Mouse (Mus musculus): Measurements from ENCODE around the gene Cacna2d4. TPM values are rescaled to one million over a fixed set of nuclear protein-coding genes. Genes with fewer than 3 reads are reported as not detected.
A peak's percentile ranks its signal among the peaks of the same experiment; 100 is the strongest.

Cacna2d4 gene
- polyA plus RNA-seq, 1 experiment from 2014 or later, result not detected

- Histone ChIP-seq H3K4me2 (replicated peaks; ENCODE audit: low read depth, low read length) (peak within 1 kb of the TSS; percentile 57), H3K27ac (ENCODE audit: low read length) (no peak within 1 kb of the TSS), H3K36me3 (ENCODE audit: insufficient read depth, low read length) (no peaks in the 10 kb centered on the region), H3K9ac (replicated peaks; ENCODE audit: low read length) (no peak within 1 kb of the TSS), H3K4me1 (ENCODE audit: insufficient read depth, low read length) (peaks cover 29% of the 10 kb centered on the region), H3K4me3 (ENCODE audit: low read length) (peak within 1 kb of the TSS; percentile 41), H3K27me3 (ENCODE audit: insufficient read depth, low read length) (peaks cover 52% of the 10 kb centered on the region), H3K9me3 (ENCODE audit: low read length) (no peaks in the 10 kb centered on the region)
- ATAC-seq (ENCODE audit: low FRiP score, low TSS enrichment), result no peak
- 1% methylated on average over 30 of the region's 31 CpGs for WGBS
These were observed 94.2 kb downstream of the Cacna2d4 start, which contains the start of gene Lrtm2 for GRCm38 (mm10) chr6:119330506-119330905. Gene Lrtm2, minus strand, starts transcription at chr6:119330766.

DNA sequence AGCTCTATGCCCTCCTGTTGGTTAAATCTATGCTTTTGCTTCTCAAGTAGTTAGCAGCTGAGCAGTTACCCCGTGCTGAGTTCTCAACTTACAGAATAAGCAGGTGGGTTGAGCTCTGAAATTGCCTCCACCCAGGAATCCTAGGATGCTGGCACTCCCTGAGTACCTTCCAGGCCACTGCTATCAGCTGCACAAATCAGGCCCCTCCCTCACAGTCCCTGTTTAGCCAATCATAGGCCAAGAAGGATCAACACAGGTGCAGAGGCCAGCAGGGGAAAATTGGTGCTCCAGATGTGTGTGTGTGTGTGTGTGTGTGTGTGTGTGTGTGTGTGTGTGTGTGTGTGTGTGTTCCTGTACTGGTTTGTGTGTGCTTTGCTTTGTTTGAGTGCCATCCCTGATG is 95.8 kb downstream of the Cacna2d4 start:
- ATAC-seq (ENCODE audit: low FRiP score, low TSS enrichment), result no peak
- Histone ChIP-seq H3K36me3 (ENCODE audit: insufficient read depth, low read length) (no peaks in the 10 kb centered on the region), H3K27me3 (ENCODE audit: insufficient read depth, low read length) (peaks cover 52% of the 10 kb centered on the region), H3K4me1 (ENCODE audit: insufficient read depth, low read length) (peaks cover 29% of the 10 kb centered on the region), H3K4me2 (replicated peaks; ENCODE audit: low read depth, low read length) (no peak overlapping the region), H3K9me3 (ENCODE audit: low read length) (no peaks in the 10 kb centered on the region), H3K27ac (ENCODE audit: low read length) (no peak overlapping the region), H3K9ac (replicated peaks; ENCODE audit: low read length) (no peak overlapping the region), H3K4me3 (ENCODE audit: low read length) (no peak overlapping the region)
- 0% methylated on average over 1 of the region's 1 CpGs for WGBS

- no peaks in the 10 kb centered on the region for H3K36me3 ChIP-seq (ENCODE audit: insufficient read depth, low read length)
- no peaks in the 10 kb centered on the region for H3K9me3 ChIP-seq (ENCODE audit: low read length)
- ATAC-seq (ENCODE audit: low FRiP score, low TSS enrichment), result peak; percentile 73; the same call in 1 of the 2 replicates
- H3K27me3 ChIP-seq (ENCODE audit: insufficient read depth, low read length), result peaks cover 42% of the 10 kb centered on the region
- no peak overlapping the region for H3K4me3 ChIP-seq (ENCODE audit: low read length)
- H3K27ac ChIP-seq (ENCODE audit: low read length), result no peak overlapping the region
- 3% methylated on average over 3 of the region's 3 CpGs for WGBS
- no peak overlapping the region for H3K9ac ChIP-seq (replicated peaks; ENCODE audit: low read length)
- peaks cover 29% of the 10 kb centered on the region for H3K4me1 ChIP-seq (ENCODE audit: insufficient read depth, low read length)
- H3K4me2 ChIP-seq (replicated peaks; ENCODE audit: low read depth, low read length), result no peak overlapping the region
These were observed 96.9 kb downstream of the Cacna2d4 start for GRCm38 (mm10) chr6:119333202-119333601.

DNA sequence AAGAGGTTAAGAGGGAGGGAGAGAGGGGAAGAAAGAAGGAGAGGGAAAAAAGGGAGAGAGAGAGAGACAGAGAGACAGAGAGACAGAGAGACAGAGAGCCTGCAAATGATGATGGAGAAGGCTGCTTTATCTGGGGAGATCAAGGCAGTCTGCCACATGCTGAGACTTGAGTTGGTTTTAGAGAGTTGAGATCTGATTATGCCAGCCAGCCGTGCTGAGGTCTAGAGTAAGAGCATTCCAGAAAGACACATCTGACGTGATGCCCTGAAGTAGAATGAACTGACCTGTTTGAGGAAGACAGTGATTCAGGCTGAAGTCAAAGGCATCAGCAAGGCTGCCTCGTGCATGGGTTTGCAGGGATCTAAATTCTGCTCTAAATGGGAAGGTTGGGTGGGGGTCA is 97.5 kb downstream of the Cacna2d4 start:
- H3K4me2 ChIP-seq (replicated peaks; ENCODE audit: low read depth, low read length), result no peak overlapping the region
- H3K27me3 ChIP-seq (ENCODE audit: insufficient read depth, low read length), result peaks cover 35% of the 10 kb centered on the region
- no peaks in the 10 kb centered on the region for H3K9me3 ChIP-seq (ENCODE audit: low read length)
- 38% methylated on average over 3 of the region's 3 CpGs for WGBS
- no peak overlapping the region for H3K27ac ChIP-seq (ENCODE audit: low read length)
- H3K4me3 ChIP-seq (ENCODE audit: low read length), result no peak overlapping the region
- H3K4me1 ChIP-seq (ENCODE audit: insufficient read depth, low read length), result peaks cover 29% of the 10 kb centered on the region
- no peaks in the 10 kb centered on the region for H3K36me3 ChIP-seq (ENCODE audit: insufficient read depth, low read length)
- H3K9ac ChIP-seq (replicated peaks; ENCODE audit: low read length), result no peak overlapping the region
- ATAC-seq (ENCODE audit: low FRiP score, low TSS enrichment), result no peak

- WGBS, result 75% methylated on average over 7 of the region's 7 CpGs
- Histone ChIP-seq H3K4me3 (ENCODE audit: low read length) (no peak overlapping the region), H3K4me1 (ENCODE audit: insufficient read depth, low read length) (peaks cover 10% of the 10 kb centered on the region), H3K4me2 (replicated peaks; ENCODE audit: low read depth, low read length) (no peak overlapping the region), H3K9me3 (ENCODE audit: low read length) (no peaks in the 10 kb centered on the region), H3K36me3 (ENCODE audit: insufficient read depth, low read length) (no peaks in the 10 kb centered on the region), H3K27ac (ENCODE audit: low read length) (no peak overlapping the region), H3K9ac (replicated peaks; ENCODE audit: low read length) (no peak overlapping the region), H3K27me3 (ENCODE audit: insufficient read depth, low read length) (peaks cover 13% of the 10 kb centered on the region)
- ATAC-seq (ENCODE audit: low FRiP score, low TSS enrichment), result no peak
These were observed 99.8 kb downstream of the Cacna2d4 start for GRCm38 (mm10) chr6:119336124-119336523.

DNA sequence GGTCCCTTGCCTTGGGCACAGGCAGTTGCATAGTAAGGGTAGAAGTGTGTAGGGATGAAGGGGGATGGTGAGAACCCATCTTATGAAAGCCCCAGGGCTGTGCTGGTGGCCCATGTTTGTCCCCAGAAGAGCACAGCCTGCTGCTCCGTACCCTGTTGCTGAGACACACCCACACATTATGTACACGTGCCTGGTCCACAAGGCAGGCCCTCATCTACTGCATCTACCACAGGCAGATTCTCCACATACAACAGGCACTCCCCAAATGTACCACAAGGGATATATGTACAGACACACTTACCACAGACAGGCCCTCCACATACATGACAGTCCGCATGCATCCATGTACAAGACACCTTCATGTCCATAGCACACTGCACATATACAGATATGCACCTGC is 101.0 kb downstream of the Cacna2d4 start:
- Histone ChIP-seq H3K4me1 (ENCODE audit: insufficient read depth, low read length) (peaks cover 10% of the 10 kb centered on the region), H3K27me3 (ENCODE audit: insufficient read depth, low read length) (0 out of 2 replicates have a peak, but pooled peaks cover 4% of the 10 kb centered on the region), H3K9me3 (ENCODE audit: low read length) (no peaks in the 10 kb centered on the region), H3K27ac (ENCODE audit: low read length) (no peak overlapping the region), H3K4me3 (ENCODE audit: low read length) (no peak overlapping the region), H3K4me2 (replicated peaks; ENCODE audit: low read depth, low read length) (no peak overlapping the region), H3K36me3 (ENCODE audit: insufficient read depth, low read length) (no peaks in the 10 kb centered on the region), H3K9ac (replicated peaks; ENCODE audit: low read length) (no peak overlapping the region)
- ATAC-seq (ENCODE audit: low FRiP score, low TSS enrichment), result no peak
- 74% methylated on average over 3 of the region's 3 CpGs for WGBS

- Histone ChIP-seq H3K36me3 (ENCODE audit: insufficient read depth, low read length) (no peaks in the 10 kb centered on the region), H3K27me3 (ENCODE audit: insufficient read depth, low read length) (0 out of 2 replicates have a peak, but pooled peaks cover 4% of the 10 kb centered on the region), H3K9ac (replicated peaks; ENCODE audit: low read length) (no peak overlapping the region), H3K9me3 (ENCODE audit: low read length) (no peaks in the 10 kb centered on the region), H3K4me3 (ENCODE audit: low read length) (no peak overlapping the region), H3K27ac (ENCODE audit: low read length) (no peak overlapping the region), H3K4me2 (replicated peaks; ENCODE audit: low read depth, low read length) (no peak overlapping the region), H3K4me1 (ENCODE audit: insufficient read depth, low read length) (peaks cover 2% of the 10 kb centered on the region)
- WGBS, result 47% methylated on average over 10 of the region's 11 CpGs
- no peak for ATAC-seq (ENCODE audit: low FRiP score, low TSS enrichment)
These were observed 102.0 kb downstream of the Cacna2d4 start for GRCm38 (mm10) chr6:119338121-119338912.

- Histone ChIP-seq H3K27ac (ENCODE audit: low read length) (no peak overlapping the region), H3K4me2 (replicated peaks; ENCODE audit: low read depth, low read length) (no peak overlapping the region), H3K36me3 (ENCODE audit: insufficient read depth, low read length) (no peaks in the 10 kb centered on the region), H3K9ac (replicated peaks; ENCODE audit: low read length) (no peak overlapping the region), H3K4me3 (ENCODE audit: low read length) (no peak overlapping the region), H3K9me3 (ENCODE audit: low read length) (no peaks in the 10 kb centered on the region), H3K4me1 (ENCODE audit: insufficient read depth, low read length) (0 out of 2 replicates have a peak, but pooled peaks cover 3% of the 10 kb centered on the region), H3K27me3 (ENCODE audit: insufficient read depth, low read length) (no peaks in the 10 kb centered on the region)
- peak; percentile 79; the same call in 1 of the 2 replicates for ATAC-seq (ENCODE audit: low FRiP score, low TSS enrichment)
These were observed 105.1 kb downstream of the Cacna2d4 start for GRCm38 (mm10) chr6:119341409-119341808.

GRCm38 (mm10) chr6:119346257-119346656 is 109.9 kb downstream of the Cacna2d4 start:
- WGBS, result 45% methylated on average over 10 of the region's 10 CpGs
- no peak overlapping the region for H3K4me2 ChIP-seq (replicated peaks; ENCODE audit: low read depth, low read length)
- ATAC-seq (ENCODE audit: low FRiP score, low TSS enrichment), result no peak
- no peaks in the 10 kb centered on the region for H3K36me3 ChIP-seq (ENCODE audit: insufficient read depth, low read length)
- H3K4me3 ChIP-seq (ENCODE audit: low read length), result no peak overlapping the region
- no peak overlapping the region for H3K9ac ChIP-seq (replicated peaks; ENCODE audit: low read length)
- H3K9me3 ChIP-seq (ENCODE audit: low read length), result no peaks in the 10 kb centered on the region
- 0 out of 2 replicates have a peak, but pooled peaks cover 5% of the 10 kb centered on the region for H3K4me1 ChIP-seq (ENCODE audit: insufficient read depth, low read length)
- no peaks in the 10 kb centered on the region for H3K27me3 ChIP-seq (ENCODE audit: insufficient read depth, low read length)
- H3K27ac ChIP-seq (ENCODE audit: low read length), result no peak overlapping the region

GRCm38 (mm10) chr6:119347813-119348212 is 111.5 kb downstream of the Cacna2d4 start:
- Histone ChIP-seq H3K27me3 (ENCODE audit: insufficient read depth, low read length) (no peaks in the 10 kb centered on the region), H3K4me3 (ENCODE audit: low read length) (no peak overlapping the region), H3K4me2 (replicated peaks; ENCODE audit: low read depth, low read length) (no peak overlapping the region), H3K9ac (replicated peaks; ENCODE audit: low read length) (no peak overlapping the region), H3K9me3 (ENCODE audit: low read length) (no peaks in the 10 kb centered on the region), H3K27ac (ENCODE audit: low read length) (no peak overlapping the region), H3K36me3 (ENCODE audit: insufficient read depth, low read length) (no peaks in the 10 kb centered on the region), H3K4me1 (ENCODE audit: insufficient read depth, low read length) (0 out of 2 replicates have a peak, but pooled peaks cover 5% of the 10 kb centered on the region)
- 80% methylated on average over 5 of the region's 5 CpGs for WGBS
- no peak for ATAC-seq (ENCODE audit: low FRiP score, low TSS enrichment)
